Mouse (Mus musculus) cerebellum, adult 2 months (tissue): Measurements from ENCODE around the gene Atp5f1.

Source experiments
- CTCF ChIP-seq: fragments of 200-500 bp; IDR thresholded peaks from 2 replicates; pipeline ENCODE4 v1.5.1; 2011; ENCODE audit warnings: low read depth, mild to moderate bottlenecking, control low read depth, low read length, moderate library complexity, borderline replicate concordance; ENCODE audit not compliant: insufficient read depth
- POLR2A ChIP-seq: fragments of 200-500 bp; IDR thresholded peaks from 2 replicates; pipeline ENCODE4 v1.6.1; 2011; ENCODE audit warnings: low read length, control low read depth, borderline replicate concordance; ENCODE audit not compliant: insufficient read depth

GRCm38 (mm10) chr3:105927561-105928194 is 32.2 kb downstream of the Atp5f1 start:
- TF ChIP-seq CTCF (no peak), POLR2A (no peak)
